In genomic region chr10:8926295-8926694, GRCm38 (mm10) we compare ENCODE assay signal across 14 mouse cellular contexts.
"Had no signal": no experiment of that assay in that cellular context is flagged by ENCODE, and none has a peak within 500 bp of the region (broad histone marks: within the 10 kb centered on the region; RNA-seq: fewer than 3 reads in every experiment).

No protein-coding gene starts in this region.

- H3K4me1 ChIP-seq: liver, embryonic 13.5 days; neural tube, embryonic 12.5 days; stomach, embryonic 15.5 days had no signal

- H3K36me3 ChIP-seq: limb, embryonic 12.5 days; liver, embryonic 13.5 days; neural tube, embryonic 12.5 days; stomach, embryonic 15.5 days had no signal

- ATAC-seq: liver, postnatal 0 days had no signal

- H3K27me3 ChIP-seq: limb, embryonic 12.5 days; liver, embryonic 13.5 days; neural tube, embryonic 12.5 days; stomach, embryonic 15.5 days had no signal

- H3K4me3 ChIP-seq: limb, embryonic 12.5 days; liver, embryonic 13.5 days; neural tube, embryonic 12.5 days; stomach, embryonic 15.5 days had no signal

- DNase-seq: layer of hippocampus, adult 9-11 months; layer of hippocampus, postnatal 36 days; liver; liver, embryonic 13.5 days; liver, postnatal 0 days; lung, postnatal 36 days; midbrain, embryonic 14.5 days; right cerebral cortex, postnatal 25 days; thymus, adult 2 months; thymus, postnatal 25 days had no signal

- H3K27ac ChIP-seq: kidney, postnatal 0 days; limb, embryonic 12.5 days; liver, embryonic 13.5 days; neural tube, embryonic 12.5 days; stomach, embryonic 15.5 days had no signal
